Mouse (Mus musculus): ENCODE results near the gene Gm27179. TPM values are rescaled to one million over a fixed set of nuclear protein-coding genes. Genes with fewer than 3 reads are reported as not detected.
"Not testable (repeated sequence)": the region's sequence is repeated elsewhere in the genome, so short reads cannot be mapped to it uniquely, and the experiment has no call there.

Gene Gm27179
- polyA plus RNA-seq, 1 experiment from 2014 or later, result not detected

DNA sequence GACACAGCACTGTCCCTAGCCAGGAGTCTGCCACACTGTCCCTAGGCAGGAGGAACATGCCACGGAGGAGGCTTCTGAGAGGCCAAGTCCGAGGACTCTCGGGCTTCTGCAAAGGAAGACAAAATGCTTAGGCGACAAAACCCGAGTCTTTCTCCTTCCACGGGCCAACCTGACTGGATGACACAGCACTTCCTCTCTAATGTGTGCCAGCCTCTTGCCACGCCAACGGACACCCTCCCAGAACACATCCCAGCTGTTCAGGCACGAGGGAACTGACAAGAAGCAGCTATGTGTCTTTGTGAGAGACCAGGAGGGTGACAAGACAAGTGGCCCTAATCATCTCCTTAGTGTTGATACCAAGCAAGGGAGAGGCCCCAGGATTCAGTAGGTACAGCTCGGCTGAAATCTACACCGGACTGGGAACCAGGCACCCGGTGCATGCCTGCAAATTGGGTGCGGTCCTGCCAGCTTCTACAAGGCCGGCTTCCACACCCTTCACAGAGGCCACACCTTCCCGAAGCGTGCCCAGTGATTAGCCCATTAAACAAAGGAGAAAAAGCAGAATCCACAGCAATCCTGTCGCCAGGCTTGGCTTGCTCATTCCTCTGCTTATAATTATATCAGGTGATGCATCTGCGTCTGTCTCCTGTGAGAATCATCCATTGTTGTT is 26.7 kb downstream of the Gm27179 start:
- not testable (repeated sequence) for H3K9me3 ChIP-seq (ENCODE audit: control insufficient read depth, low read length); H3K4me1 ChIP-seq (ENCODE audit: control insufficient read depth, insufficient read depth, low read length); H3K27me3 ChIP-seq (replicated peaks; ENCODE audit: control insufficient read depth, insufficient read depth, low read length); H3K9ac ChIP-seq (ENCODE audit: low read depth, low read length); H3K36me3 ChIP-seq (ENCODE audit: control insufficient read depth, insufficient read depth, low read length); H3K4me3 ChIP-seq (ENCODE audit: low read length); H3K27ac ChIP-seq (ENCODE audit: low read length); H3K4me2 ChIP-seq (ENCODE audit: low read depth, low read length)
- no CpG with 5 or more reads among the region's 18 CpGs for WGBS
- peak; percentile 64; the same call in 1 of the 2 replicates for ATAC-seq

DNA sequence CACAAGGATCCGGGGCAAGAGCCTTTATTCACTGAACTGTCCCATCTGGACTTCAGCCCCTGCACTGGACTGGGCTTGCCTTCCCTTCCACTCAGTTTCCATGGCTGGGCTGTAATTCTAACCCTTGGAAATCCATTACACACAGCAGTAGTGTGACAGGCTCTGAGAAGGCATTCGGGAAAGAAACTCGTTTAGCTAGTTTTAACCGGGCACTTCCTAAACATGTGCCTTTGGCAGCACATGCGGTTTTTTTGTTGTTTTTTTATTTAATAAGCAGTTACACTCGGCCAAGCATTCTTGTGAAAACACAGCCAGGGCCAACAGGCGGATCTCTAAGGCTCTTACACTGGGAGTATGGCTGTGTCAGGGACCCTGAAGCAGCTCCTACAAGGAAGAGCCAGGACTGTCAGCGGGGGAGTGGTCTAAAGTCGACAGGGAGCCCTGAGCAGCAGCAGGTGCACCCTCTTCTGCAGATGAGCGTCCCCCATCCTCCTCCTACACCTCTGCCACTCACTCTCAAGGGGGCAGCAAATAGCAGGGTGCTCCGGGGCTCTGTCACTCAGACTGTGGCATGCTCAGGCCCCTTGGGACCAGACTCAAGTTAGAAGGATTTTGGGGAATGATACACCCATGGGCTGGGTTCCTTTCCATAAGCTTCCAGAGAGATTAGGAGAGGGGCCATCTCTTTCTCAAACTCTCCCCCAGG is 38.3 kb downstream of the Gm27179 start:
- H3K9me3 ChIP-seq (ENCODE audit: control insufficient read depth, low read length); H3K4me2 ChIP-seq (ENCODE audit: low read depth, low read length); H3K4me3 ChIP-seq (ENCODE audit: low read length); H3K36me3 ChIP-seq (ENCODE audit: control insufficient read depth, insufficient read depth, low read length); H3K27ac ChIP-seq (ENCODE audit: low read length); H3K4me1 ChIP-seq (ENCODE audit: control insufficient read depth, insufficient read depth, low read length); H3K27me3 ChIP-seq (replicated peaks; ENCODE audit: control insufficient read depth, insufficient read depth, low read length); H3K9ac ChIP-seq (ENCODE audit: low read depth, low read length): not testable (repeated sequence)
- WGBS, result no CpG with 5 or more reads among the region's 11 CpGs
- ATAC-seq, result peak; percentile 83

DNA sequence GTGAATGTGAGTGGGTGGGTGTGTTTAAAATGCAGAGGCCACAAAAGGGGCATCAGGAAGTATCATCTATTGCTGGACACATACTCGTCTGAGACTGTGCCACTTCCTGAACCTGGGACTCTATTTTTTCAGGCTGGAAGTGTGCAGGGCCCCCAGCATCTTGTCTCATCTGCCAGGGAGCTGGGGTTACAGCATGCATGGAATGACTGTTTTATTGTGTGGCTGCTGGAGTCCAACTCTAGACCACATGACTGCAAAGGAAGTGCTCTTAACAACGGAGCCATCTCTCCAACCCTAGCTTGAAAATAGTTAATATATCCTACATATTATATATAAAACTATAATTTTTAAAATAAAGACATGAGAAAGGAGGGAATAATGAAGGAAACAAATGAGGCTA is 39.0 kb downstream of the Gm27179 start:
- H3K27ac ChIP-seq (ENCODE audit: low read length); H3K9ac ChIP-seq (ENCODE audit: low read depth, low read length); H3K4me1 ChIP-seq (ENCODE audit: control insufficient read depth, insufficient read depth, low read length); H3K27me3 ChIP-seq (replicated peaks; ENCODE audit: control insufficient read depth, insufficient read depth, low read length); H3K9me3 ChIP-seq (ENCODE audit: control insufficient read depth, low read length); H3K4me2 ChIP-seq (ENCODE audit: low read depth, low read length); H3K36me3 ChIP-seq (ENCODE audit: control insufficient read depth, insufficient read depth, low read length); H3K4me3 ChIP-seq (ENCODE audit: low read length): not testable (repeated sequence)
- peak; percentile 49; the same call in 1 of the 2 replicates for ATAC-seq
- no CpG with 5 or more reads among the region's 2 CpGs for WGBS

DNA sequence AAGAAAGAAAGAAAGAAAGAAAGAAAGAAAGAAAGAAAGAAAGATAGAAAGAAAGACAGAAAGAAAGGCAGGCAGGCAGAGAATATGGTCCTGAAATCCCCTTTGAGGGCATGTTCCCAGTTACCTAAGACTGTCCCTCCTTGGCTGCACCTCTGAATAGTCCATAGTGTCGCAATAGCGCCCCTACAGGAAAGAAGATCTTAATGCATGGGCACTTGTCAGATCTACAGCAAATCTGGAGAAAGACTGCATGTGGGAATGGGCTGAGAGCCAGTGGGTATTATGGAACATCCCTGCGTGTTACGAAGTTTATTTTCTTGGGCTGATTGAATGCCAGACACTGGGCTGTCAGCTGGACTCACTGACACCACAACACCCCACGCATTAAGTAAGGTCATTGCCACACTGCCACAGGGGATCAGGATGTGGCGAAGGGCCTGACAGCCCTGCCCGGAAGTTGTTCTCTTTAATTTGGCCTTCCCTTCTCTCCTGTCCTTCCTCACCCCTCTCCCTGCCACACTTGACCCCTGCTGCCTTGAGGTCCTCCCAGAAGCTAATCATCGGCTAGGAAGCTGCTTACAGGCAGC is 42.1 kb downstream of the Gm27179 start:
- not testable (repeated sequence) for H3K27me3 ChIP-seq (replicated peaks; ENCODE audit: control insufficient read depth, insufficient read depth, low read length); H3K36me3 ChIP-seq (ENCODE audit: control insufficient read depth, insufficient read depth, low read length); H3K4me3 ChIP-seq (ENCODE audit: low read length); H3K4me1 ChIP-seq (ENCODE audit: control insufficient read depth, insufficient read depth, low read length); ATAC-seq; H3K27ac ChIP-seq (ENCODE audit: low read length); H3K9ac ChIP-seq (ENCODE audit: low read depth, low read length); H3K9me3 ChIP-seq (ENCODE audit: control insufficient read depth, low read length); H3K4me2 ChIP-seq (ENCODE audit: low read depth, low read length)
- WGBS, result no CpG with 5 or more reads among the region's 8 CpGs

DNA sequence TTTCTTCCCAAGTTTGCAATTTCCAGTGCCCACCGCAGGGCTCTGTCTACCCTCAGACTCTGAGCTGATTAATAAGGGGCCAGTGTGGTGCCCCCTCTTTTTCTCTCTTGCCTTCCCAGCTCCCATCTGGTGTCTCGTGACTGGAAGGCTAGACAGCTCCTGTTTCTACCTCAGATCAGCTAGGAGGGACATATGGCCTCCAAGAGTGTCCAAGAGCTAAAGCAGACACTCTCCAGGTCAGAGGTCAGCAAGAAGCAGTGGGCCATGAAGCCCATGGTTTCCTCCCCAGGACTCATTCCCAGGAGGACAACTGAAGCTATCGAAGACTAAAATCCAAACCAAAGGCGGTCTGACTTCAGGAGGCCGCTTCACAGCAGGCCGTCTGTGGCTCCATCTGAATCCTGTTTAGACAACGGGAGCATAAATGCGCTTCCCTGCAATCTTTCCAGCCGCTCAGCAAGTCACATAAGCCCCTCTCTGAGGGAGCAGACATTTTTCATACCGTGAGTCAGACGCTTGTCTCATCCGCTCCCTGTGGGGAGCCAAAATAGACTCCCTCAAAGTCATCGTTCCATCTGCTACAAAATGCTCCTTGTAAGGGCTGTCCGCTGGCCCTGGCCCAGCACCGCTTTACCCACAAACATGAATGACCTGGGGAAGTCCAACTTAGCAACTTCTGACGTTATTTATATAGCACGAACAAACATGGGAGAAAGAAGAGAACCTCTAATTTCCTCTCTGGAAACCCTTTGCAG is 44.6 kb downstream of the Gm27179 start:
- H3K36me3 ChIP-seq (ENCODE audit: control insufficient read depth, insufficient read depth, low read length); H3K9ac ChIP-seq (ENCODE audit: low read depth, low read length); ATAC-seq; H3K27me3 ChIP-seq (replicated peaks; ENCODE audit: control insufficient read depth, insufficient read depth, low read length); H3K4me3 ChIP-seq (ENCODE audit: low read length); H3K4me2 ChIP-seq (ENCODE audit: low read depth, low read length); H3K4me1 ChIP-seq (ENCODE audit: control insufficient read depth, insufficient read depth, low read length); H3K27ac ChIP-seq (ENCODE audit: low read length); H3K9me3 ChIP-seq (ENCODE audit: control insufficient read depth, low read length): not testable (repeated sequence)
- no CpG with 5 or more reads among the region's 17 CpGs for WGBS

DNA sequence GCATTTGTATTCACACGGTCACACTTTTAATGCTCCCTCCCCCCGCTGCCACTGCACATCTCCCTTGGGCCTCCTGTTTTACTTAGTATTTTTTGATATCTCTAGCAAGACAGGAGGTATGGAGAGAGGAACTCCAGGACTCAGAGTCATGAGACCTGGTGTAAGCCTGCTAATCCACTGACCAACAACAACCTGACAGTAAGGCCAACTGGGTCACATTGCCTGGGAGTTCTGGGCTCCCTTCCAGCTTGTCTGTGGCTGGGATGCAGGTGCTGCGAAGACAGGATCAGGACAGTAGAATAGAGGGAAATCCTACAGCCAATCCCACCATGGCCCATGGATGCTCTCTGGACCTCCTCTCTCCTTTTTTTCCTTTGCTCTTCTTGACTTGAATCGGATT is 47.9 kb downstream of the Gm27179 start:
- not testable (repeated sequence) for H3K9ac ChIP-seq (ENCODE audit: low read depth, low read length); H3K4me3 ChIP-seq (ENCODE audit: low read length); H3K4me1 ChIP-seq (ENCODE audit: control insufficient read depth, insufficient read depth, low read length); ATAC-seq; H3K4me2 ChIP-seq (ENCODE audit: low read depth, low read length); H3K9me3 ChIP-seq (ENCODE audit: control insufficient read depth, low read length); H3K27me3 ChIP-seq (replicated peaks; ENCODE audit: control insufficient read depth, insufficient read depth, low read length); H3K36me3 ChIP-seq (ENCODE audit: control insufficient read depth, insufficient read depth, low read length); H3K27ac ChIP-seq (ENCODE audit: low read length)
- no CpG with 5 or more reads among the region's 4 CpGs for WGBS

Other genes with a start within 250 kb of the Gm27179 start
- not detected in 2 replicates for gene Synb, start 218.2 kb downstream of the Gm27179 start, polyA plus RNA-seq (2015; fragmentation: Nextera tagmentation; extraction: Ambion mirVana)
- gene Gm16867, start 9.2 kb downstream of the Gm27179 start, polyA plus RNA-seq (2015; fragmentation: Nextera tagmentation; extraction: Ambion mirVana), result not detected in 2 replicates
- 16.6 and 16.8 TPM in 2 replicates for gene Entpd4b, start 42.9 kb upstream of the Gm27179 start, polyA plus RNA-seq (2015; fragmentation: Nextera tagmentation; extraction: Ambion mirVana)